Mouse (Mus musculus) testis, adult 2 months (tissue): Measurements from ENCODE around the gene Becn1.

Experiments
- CTCF ChIP-seq: fragments of 200-500 bp; IDR thresholded peaks from 2 replicates; pipeline ENCODE4 v1.5.1; 2012; ENCODE audit warnings: low read depth, mild to moderate bottlenecking, inconsistent platforms, low read length, moderate library complexity; ENCODE audit not compliant: control insufficient read depth, insufficient read depth, insufficient replicate concordance
- POLR2A ChIP-seq: fragments of 200-500 bp; IDR thresholded peaks from 2 replicates; pipeline ENCODE4 v1.6.1; 2012; ENCODE audit warnings: low read depth, mild to moderate bottlenecking, inconsistent platforms, low read length, moderate library complexity; ENCODE audit not compliant: control insufficient read depth

DNA sequence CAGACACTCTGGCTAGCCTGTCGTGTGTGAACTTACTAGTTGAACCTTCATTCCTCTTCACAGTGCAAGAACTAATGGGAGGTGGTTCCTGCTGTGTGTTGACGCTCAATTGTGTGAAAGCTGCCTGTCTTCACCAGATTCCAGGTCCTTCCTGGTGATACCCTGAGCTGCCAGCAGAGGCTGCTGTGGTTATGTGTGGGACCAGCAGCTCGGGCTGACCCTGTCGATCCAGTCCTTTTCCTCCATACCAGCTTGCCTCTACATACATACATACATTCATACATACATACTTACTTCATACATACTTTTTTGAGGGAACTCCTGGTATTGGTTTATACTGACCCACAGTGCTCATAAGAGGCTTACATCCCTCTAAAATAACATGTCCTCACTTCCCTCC is 21.5 kb upstream of the Becn1 start:
- TF ChIP-seq CTCF (peak; percentile 79; the same call in 1 of the 2 replicates), POLR2A (no peak)
